Mouse (Mus musculus): ENCODE measurements around the gene Pla1a. TPM values are rescaled to one million over a fixed set of nuclear protein-coding genes. Genes with fewer than 3 reads are reported as not detected.
A peak's percentile ranks its signal among the peaks of the same experiment; 100 is the strongest.

The Pla1a gene
- total and polyA plus RNA-seq, 2 experiments: 55.2 to 82.1 TPM

DNA sequence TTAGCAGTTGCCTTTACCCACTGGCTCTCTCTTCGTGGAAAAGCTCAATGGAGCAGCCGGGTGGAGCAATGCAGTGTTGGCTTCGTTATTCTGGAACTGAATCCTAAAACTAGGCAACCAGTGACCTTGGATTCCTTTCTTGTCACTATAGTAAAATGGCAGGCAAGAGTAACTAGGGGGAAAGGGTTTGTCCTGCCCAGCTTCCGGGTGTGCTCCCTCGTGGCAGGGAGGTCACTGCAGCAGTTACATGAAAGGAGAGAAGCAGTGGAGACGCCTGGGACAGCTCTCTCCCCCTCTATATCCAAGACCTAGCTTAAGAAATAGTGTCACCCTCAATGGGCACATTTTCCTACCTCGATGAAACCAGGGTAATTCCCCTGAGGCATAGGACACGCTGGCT lies 36.5 kb upstream of the Pla1a start:
- no peaks in the 10 kb centered on the region for H3K36me3 ChIP-seq (ENCODE audit: control insufficient read depth, insufficient read depth, low read length)
- H3K79me2 ChIP-seq (ENCODE audit: control insufficient read depth, insufficient read depth, low read length): no peaks in the 10 kb centered on the region
- no peak for DNase-seq (ENCODE audit: extremely low read depth, low read depth, low spot score)
- no peak overlapping the region for H3K4me3 ChIP-seq (ENCODE audit: insufficient read depth, low read depth, low read length)
- H3K27me3 ChIP-seq (ENCODE audit: control insufficient read depth, insufficient read depth, low read length): no peaks in the 10 kb centered on the region
- TF ChIP-seq POLR2A (IDR thresholded peaks at IDR 0.05; ENCODE audit: extremely low read depth, insufficient read depth, low read length) (no peak), CTCF (IDR thresholded peaks at IDR 0.05; ENCODE audit: low read depth, low read length) (no peak)
- no peaks in the 10 kb centered on the region for H3K4me1 ChIP-seq (ENCODE audit: control insufficient read depth, insufficient read depth, low read length)
- H3K27ac ChIP-seq (replicated peaks; ENCODE audit: insufficient read depth, low read depth, low read length): no peak overlapping the region
- no peak overlapping the region for H3K9ac ChIP-seq (ENCODE audit: low read depth, low read length)
- 85% methylated on average over 8 of the region's 8 CpGs for WGBS

DNA sequence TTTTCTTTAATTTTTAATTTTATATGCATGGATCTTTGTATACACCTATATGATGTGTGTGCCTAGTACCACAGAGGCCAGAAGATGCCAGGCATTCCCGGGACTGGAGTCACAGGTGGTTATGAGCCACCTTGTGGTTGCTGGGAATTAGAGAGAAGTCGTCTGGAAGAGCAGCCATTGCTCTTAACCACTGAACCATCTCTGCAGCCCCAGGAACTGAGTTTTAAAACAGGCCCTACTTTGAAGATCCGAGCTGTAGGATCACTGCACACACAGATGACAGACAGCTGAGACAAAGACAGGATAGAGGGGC lies 35.7 kb upstream of the Pla1a start:
- DNase-seq (ENCODE audit: extremely low read depth, low read depth, low spot score): peak; percentile 26
- H3K27me3 ChIP-seq (ENCODE audit: control insufficient read depth, insufficient read depth, low read length): no peaks in the 10 kb centered on the region
- 39% methylated on average over 3 of the region's 3 CpGs for WGBS
- no peak overlapping the region for H3K27ac ChIP-seq (replicated peaks; ENCODE audit: insufficient read depth, low read depth, low read length)
- peak; percentile 23; the same call in 1 of the 2 replicates for TF ChIP-seq CTCF (IDR thresholded peaks at IDR 0.05; ENCODE audit: low read depth, low read length)
- no peak for TF ChIP-seq POLR2A (IDR thresholded peaks at IDR 0.05; ENCODE audit: extremely low read depth, insufficient read depth, low read length)
- H3K4me1 ChIP-seq (ENCODE audit: control insufficient read depth, insufficient read depth, low read length): no peaks in the 10 kb centered on the region
- H3K9ac ChIP-seq (ENCODE audit: low read depth, low read length): no peak overlapping the region
- H3K4me3 ChIP-seq (ENCODE audit: insufficient read depth, low read depth, low read length): no peak overlapping the region
- H3K36me3 ChIP-seq (ENCODE audit: control insufficient read depth, insufficient read depth, low read length): no peaks in the 10 kb centered on the region
- no peaks in the 10 kb centered on the region for H3K79me2 ChIP-seq (ENCODE audit: control insufficient read depth, insufficient read depth, low read length)

DNA sequence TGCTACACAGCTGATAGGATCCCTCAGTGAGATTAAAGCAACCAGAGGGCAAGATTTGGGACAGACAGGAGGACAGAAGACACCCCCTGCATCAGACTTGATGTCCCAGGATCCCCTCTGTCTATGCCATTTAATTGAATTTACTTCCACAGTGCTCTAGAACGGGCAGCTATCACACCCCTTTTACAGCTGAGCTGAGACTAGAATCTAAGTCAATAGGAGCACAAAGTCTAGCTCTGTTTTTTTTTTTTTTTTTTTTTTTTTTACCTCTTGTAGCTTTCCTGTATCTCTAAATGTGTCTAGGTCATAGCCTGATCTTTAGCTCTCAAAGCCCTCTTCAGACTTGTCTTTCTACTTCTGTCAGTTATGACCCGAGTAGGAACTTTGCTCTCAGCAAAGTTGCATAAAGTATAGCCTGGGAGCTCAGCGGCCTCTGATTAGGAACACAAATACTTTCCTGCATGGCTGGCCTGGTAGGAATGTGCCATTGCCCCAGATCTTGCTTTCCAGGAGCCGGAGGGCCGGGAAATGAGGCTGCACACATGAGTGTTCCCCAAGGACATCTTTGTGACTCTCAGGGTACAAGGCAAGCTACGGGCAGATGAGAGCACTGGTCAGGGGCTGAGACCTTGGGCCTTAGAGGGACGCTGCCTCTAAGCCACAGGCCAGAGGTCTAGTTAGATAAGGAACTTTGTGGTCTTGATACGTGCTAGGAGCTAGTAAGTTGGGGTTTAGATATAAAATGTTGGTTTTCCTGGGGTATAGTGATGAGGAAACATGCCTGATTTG lies 35.2 kb upstream of the Pla1a start:
- DNase-seq (ENCODE audit: extremely low read depth, low read depth, low spot score): no peak
- Histone ChIP-seq H3K9ac (ENCODE audit: low read depth, low read length) (no peak overlapping the region), H3K79me2 (ENCODE audit: control insufficient read depth, insufficient read depth, low read length) (no peaks in the 10 kb centered on the region), H3K27me3 (ENCODE audit: control insufficient read depth, insufficient read depth, low read length) (no peaks in the 10 kb centered on the region), H3K27ac (replicated peaks; ENCODE audit: insufficient read depth, low read depth, low read length) (no peak overlapping the region), H3K4me3 (ENCODE audit: insufficient read depth, low read depth, low read length) (no peak overlapping the region), H3K36me3 (ENCODE audit: control insufficient read depth, insufficient read depth, low read length) (no peaks in the 10 kb centered on the region), H3K4me1 (ENCODE audit: control insufficient read depth, insufficient read depth, low read length) (no peaks in the 10 kb centered on the region)
- 74% methylated on average over 8 of the region's 8 CpGs for WGBS
- TF ChIP-seq POLR2A (IDR thresholded peaks at IDR 0.05; ENCODE audit: extremely low read depth, insufficient read depth, low read length) (no peak), CTCF (IDR thresholded peaks at IDR 0.05; ENCODE audit: low read depth, low read length) (no peak)

GRCm38 (mm10) chr16:38467091-38467916 lies 34.4 kb upstream of the Pla1a start:
- H3K36me3 ChIP-seq (ENCODE audit: control insufficient read depth, insufficient read depth, low read length): no peaks in the 10 kb centered on the region
- H3K27me3 ChIP-seq (ENCODE audit: control insufficient read depth, insufficient read depth, low read length): no peaks in the 10 kb centered on the region
- H3K9ac ChIP-seq (ENCODE audit: low read depth, low read length): no peak overlapping the region
- DNase-seq (ENCODE audit: extremely low read depth, low read depth, low spot score): no peak
- no peaks in the 10 kb centered on the region for H3K4me1 ChIP-seq (ENCODE audit: control insufficient read depth, insufficient read depth, low read length)
- no peak for TF ChIP-seq CTCF (IDR thresholded peaks at IDR 0.05; ENCODE audit: low read depth, low read length)
- TF ChIP-seq POLR2A (IDR thresholded peaks at IDR 0.05; ENCODE audit: extremely low read depth, insufficient read depth, low read length): no peak
- no peak overlapping the region for H3K4me3 ChIP-seq (ENCODE audit: insufficient read depth, low read depth, low read length)
- no peak overlapping the region for H3K27ac ChIP-seq (replicated peaks; ENCODE audit: insufficient read depth, low read depth, low read length)
- no peaks in the 10 kb centered on the region for H3K79me2 ChIP-seq (ENCODE audit: control insufficient read depth, insufficient read depth, low read length)
- WGBS: 89% methylated on average over 13 of the region's 13 CpGs

GRCm38 (mm10) chr16:38466089-38466488 lies 33.1 kb upstream of the Pla1a start:
- TF ChIP-seq POLR2A (IDR thresholded peaks at IDR 0.05; ENCODE audit: extremely low read depth, insufficient read depth, low read length): no peak
- no peak for TF ChIP-seq CTCF (IDR thresholded peaks at IDR 0.05; ENCODE audit: low read depth, low read length)
- Histone ChIP-seq H3K79me2 (ENCODE audit: control insufficient read depth, insufficient read depth, low read length) (no peaks in the 10 kb centered on the region), H3K4me3 (ENCODE audit: insufficient read depth, low read depth, low read length) (no peak overlapping the region), H3K9ac (ENCODE audit: low read depth, low read length) (no peak overlapping the region), H3K27me3 (ENCODE audit: control insufficient read depth, insufficient read depth, low read length) (no peaks in the 10 kb centered on the region), H3K4me1 (ENCODE audit: control insufficient read depth, insufficient read depth, low read length) (no peaks in the 10 kb centered on the region), H3K36me3 (ENCODE audit: control insufficient read depth, insufficient read depth, low read length) (no peaks in the 10 kb centered on the region), H3K27ac (replicated peaks; ENCODE audit: insufficient read depth, low read depth, low read length) (no peak overlapping the region)
- 58% methylated on average over 4 of the region's 4 CpGs for WGBS
- no peak for DNase-seq (ENCODE audit: extremely low read depth, low read depth, low spot score)

DNA sequence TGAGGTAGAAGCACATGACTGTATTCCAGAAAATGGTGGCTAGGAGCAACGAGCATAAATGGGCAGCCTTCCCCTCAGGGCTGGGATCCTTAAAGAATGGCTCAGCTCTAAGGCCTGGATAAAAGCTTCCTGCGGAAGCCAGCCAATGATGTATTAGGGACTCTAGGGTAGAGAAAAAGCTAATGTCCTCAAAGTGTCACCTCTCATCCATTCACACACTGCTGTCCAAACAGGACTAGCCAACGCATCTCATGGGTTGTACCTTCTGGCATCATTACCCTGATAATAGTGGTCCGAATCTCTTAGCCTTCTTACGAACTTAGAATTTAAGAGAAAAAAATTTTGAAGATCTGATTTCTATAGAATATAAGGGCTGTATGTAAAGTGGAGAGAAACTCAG lies 30.4 kb upstream of the Pla1a start:
- no peaks in the 10 kb centered on the region for H3K79me2 ChIP-seq (ENCODE audit: control insufficient read depth, insufficient read depth, low read length)
- no peaks in the 10 kb centered on the region for H3K36me3 ChIP-seq (ENCODE audit: control insufficient read depth, insufficient read depth, low read length)
- H3K4me3 ChIP-seq (ENCODE audit: insufficient read depth, low read depth, low read length): no peak overlapping the region
- TF ChIP-seq POLR2A (IDR thresholded peaks at IDR 0.05; ENCODE audit: extremely low read depth, insufficient read depth, low read length): no peak
- TF ChIP-seq CTCF (IDR thresholded peaks at IDR 0.05; ENCODE audit: low read depth, low read length): no peak
- 93% methylated on average over 5 of the region's 5 CpGs for WGBS
- H3K27ac ChIP-seq (replicated peaks; ENCODE audit: insufficient read depth, low read depth, low read length): no peak overlapping the region
- H3K27me3 ChIP-seq (ENCODE audit: control insufficient read depth, insufficient read depth, low read length): no peaks in the 10 kb centered on the region
- DNase-seq (ENCODE audit: extremely low read depth, low read depth, low spot score): no peak
- no peak overlapping the region for H3K9ac ChIP-seq (ENCODE audit: low read depth, low read length)
- no peaks in the 10 kb centered on the region for H3K4me1 ChIP-seq (ENCODE audit: control insufficient read depth, insufficient read depth, low read length)

Measured in liver, adult 2 months (tissue).